Mouse (Mus musculus) naive thymus-derived CD4-positive, alpha-beta T cell, adult 2 months (primary cell): Measurements from ENCODE around the gene Olfr1282.
"Not testable (repeated sequence)": the region's sequence is repeated elsewhere in the genome, so short reads cannot be mapped to it uniquely, and the experiment has no call there.

Source experiments
- DNase-seq: peaks from one replicate; pipeline ENCODE4 v3.0.0-alpha.2; 2011; ENCODE audit warnings: low read depth

The Olfr1282 gene

DNA sequence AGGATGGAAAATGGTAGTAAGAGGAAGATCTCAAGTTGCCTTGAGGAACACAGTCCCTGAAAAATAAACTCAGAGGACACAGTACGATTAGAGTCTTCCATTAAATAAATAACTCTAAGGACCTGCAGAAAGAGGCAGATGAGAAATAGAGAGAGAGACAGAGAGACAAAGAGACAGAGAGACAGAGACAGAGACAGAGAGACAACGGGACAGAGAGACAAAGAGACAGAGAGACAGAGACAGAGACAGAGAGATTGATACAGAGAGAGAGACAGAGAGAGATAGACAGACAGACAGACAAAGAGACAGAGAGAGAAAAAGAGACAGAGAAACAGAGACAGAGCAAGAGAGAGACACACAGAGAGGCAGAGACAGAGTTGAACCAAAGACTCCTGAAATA, at the start of gene Olfr1282:
TSS of gene Olfr1282 (minus strand) at position 101 of the 400 bp plus-strand sequence.
- DNase-seq, result no peak

DNA sequence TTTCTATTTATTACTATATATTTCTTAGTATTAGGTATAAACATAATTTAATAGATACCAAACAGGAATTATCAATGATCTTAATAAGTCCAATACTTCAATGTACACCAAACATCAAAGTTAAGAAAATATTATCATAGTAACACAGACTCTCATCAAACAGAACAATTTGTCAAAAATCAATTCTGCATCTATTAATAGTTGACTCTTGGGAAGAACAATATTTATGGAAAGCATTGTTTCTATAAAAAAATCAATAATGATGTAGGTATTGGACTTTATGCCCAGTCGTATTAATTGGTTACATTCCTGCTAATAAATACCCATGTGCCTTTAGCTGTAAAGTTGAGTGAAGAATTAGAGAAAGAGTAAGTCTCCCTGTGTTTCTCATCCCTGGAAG, 39.3 kb upstream of the Olfr1282 start, which contains the start of gene Olfr1284:
TSS of gene Olfr1284 (plus strand) at position 301 of the 400 bp plus-strand sequence.
- no peak for DNase-seq

DNA sequence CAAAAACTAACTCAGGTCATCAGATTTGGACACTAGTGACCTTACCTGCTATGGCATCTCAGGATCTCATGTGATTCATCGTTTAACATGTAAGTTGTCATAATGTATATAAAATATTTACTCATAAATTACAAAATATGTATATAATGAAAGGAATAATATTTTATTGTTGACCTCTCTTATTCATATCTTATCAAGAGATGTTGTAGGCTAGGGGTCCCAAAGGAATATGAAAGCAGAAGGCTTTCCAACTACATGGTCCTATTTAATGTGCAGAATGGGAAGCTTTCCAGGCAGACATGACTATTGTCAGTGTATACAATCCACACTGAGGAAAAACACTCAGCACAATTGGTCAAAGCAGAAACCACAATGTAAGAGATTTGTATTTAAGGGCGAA, 30.6 kb upstream of the Olfr1282 start, which contains the start of gene Olfr1283:
TSS of gene Olfr1283 (plus strand) at position 301 of the 400 bp plus-strand sequence.
- no peak for DNase-seq

GRCm38 (mm10) chr2:111333721-111334120, 2.2 kb downstream of the Olfr1282 start:
- DNase-seq, result not testable (repeated sequence)

GRCm38 (mm10) chr2:111326220-111326619, 9.7 kb downstream of the Olfr1282 start, which contains the start of gene Olfr1281:
TSS of gene Olfr1281 (plus strand) at chr2:111326520.
- DNase-seq, result no peak

GRCm38 (mm10) chr2:111313717-111314116, 22.2 kb downstream of the Olfr1282 start, which contains the start of gene Olfr1280:
TSS of gene Olfr1280 (plus strand) at chr2:111314017.
- DNase-seq, result no peak

DNA sequence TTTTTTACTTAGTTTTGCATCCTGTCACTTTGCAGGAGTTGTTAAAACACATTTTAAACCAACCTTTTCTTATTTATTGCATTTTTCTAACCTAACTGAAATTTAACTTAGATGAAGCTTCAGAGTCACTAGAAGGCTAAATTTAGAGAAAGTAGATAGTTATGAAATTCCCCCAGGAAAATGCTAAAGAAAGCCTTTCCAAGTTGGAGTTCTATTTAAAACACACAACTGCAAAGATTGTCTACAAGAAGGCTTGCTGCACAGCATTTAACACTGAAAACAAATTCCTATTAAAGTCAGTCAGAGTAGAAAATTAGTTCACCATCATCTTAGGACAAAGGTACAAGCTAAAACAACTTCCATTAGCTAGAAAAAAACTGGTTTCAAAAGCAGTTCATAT, 35.5 kb downstream of the Olfr1282 start, which contains the start of gene Olfr1279:
TSS of gene Olfr1279 (plus strand) at position 262 of the 400 bp plus-strand sequence.
- DNase-seq, result no peak

- no peak for DNase-seq
Observed at GRCm38 (mm10) chr2:111298541-111298940, 37.3 kb downstream of the Olfr1282 start.

DNA sequence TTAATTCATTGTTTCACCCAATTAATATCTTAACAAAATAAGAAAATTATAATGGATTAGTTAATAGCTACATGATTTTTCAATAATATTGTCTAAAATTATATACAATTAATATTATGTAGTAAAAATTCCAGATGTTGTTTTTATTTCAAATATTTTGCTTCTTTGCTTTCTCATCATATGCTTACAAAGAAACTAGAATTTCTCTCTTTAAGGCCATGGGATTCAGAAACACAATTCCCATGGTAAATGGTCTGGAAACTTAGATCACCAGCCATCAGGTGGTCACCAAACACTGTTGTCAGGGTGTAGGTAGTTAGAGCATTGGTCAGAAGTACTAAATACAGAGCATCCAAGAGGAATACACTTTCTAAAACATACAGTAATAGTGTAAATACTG, 46.0 kb downstream of the Olfr1282 start, which contains the start of gene Olfr1278:
TSS of gene Olfr1278 (plus strand) at position 301 of the 400 bp plus-strand sequence.
- no peak for DNase-seq
